Mouse (Mus musculus) hematopoietic multipotent progenitor cell, adult 10-12 weeks (in vitro differentiated cells): ENCODE results near the gene Crispld2. TPM values are rescaled to one million over a fixed set of nuclear protein-coding genes. Genes with fewer than 3 reads are reported as not detected.

Experiments used
- polyA plus RNA-seq: library from polyadenylated mRNA; stranded (reverse); fragments of >175 nt; gene quantifications from 2 replicates; pipeline ENCODE4 v1.2.3, GENCODE M21; 2012; ENCODE audit warnings: low replicate concordance

Gene Crispld2
- 1.4 and 5.9 TPM in 2 replicates for polyA plus RNA-seq

GRCm38 (mm10) chr8:119992249-119992648 lies at the start of gene Crispld2:
Gene Crispld2, plus strand, starts transcription at chr8:119992438.

GRCm38 (mm10) chr8:120101068-120101972 lies 109.1 kb downstream of the Crispld2 start, which contains the start of gene Zdhhc7:
Gene Zdhhc7, minus strand, starts transcription at chr8:120101482.

Other genes starting within 250 kb of the Crispld2 start
- 3.3 and 4.3 TPM in 2 replicates for gene Tldc1, start 214.0 kb upstream of the Crispld2 start, polyA plus RNA-seq
- 963 and 1,592 TPM in 2 replicates for gene Cotl1, start 151.9 kb upstream of the Crispld2 start, polyA plus RNA-seq
- 20.7 and 29.6 TPM in 2 replicates for gene Klhl36, start 130.2 kb upstream of the Crispld2 start, polyA plus RNA-seq
- 32.0 and 36.2 TPM in 2 replicates for gene Usp10, start 82.1 kb upstream of the Crispld2 start, polyA plus RNA-seq
- 25.2 and 37.7 TPM in 2 replicates for gene Gm20388, start 81.6 kb upstream of the Crispld2 start, polyA plus RNA-seq
- 31.2 and 38.2 TPM in 2 replicates for gene Zdhhc7, start 109.0 kb downstream of the Crispld2 start, polyA plus RNA-seq
- 11.1 and 30.4 TPM in 2 replicates for gene 6430548M08Rik, start 121.7 kb downstream of the Crispld2 start, polyA plus RNA-seq
- not detected in 2 replicates for gene Fam92b, start 185.0 kb downstream of the Crispld2 start, polyA plus RNA-seq
- gene Gse1, start 236.0 kb downstream of the Crispld2 start, polyA plus RNA-seq, result 103 and 200 TPM in 2 replicates